Mouse (Mus musculus) c-Kit-negative CD71-positive TER-119-positive erythroid progenitor cells, embryonic 14.5 days (primary cell): ENCODE measurements around the gene Gm49322.
"Not testable (repeated sequence)": the region's sequence is repeated elsewhere in the genome, so short reads cannot be mapped to it uniquely, and the experiment has no call there.

ENCODE experiments used
- DNase-seq: peaks from one replicate; pipeline ENCODE4 v3.0.0-alpha.2; 2013; ENCODE audit warnings: low read depth, low spot score

Gm49322 gene

DNA sequence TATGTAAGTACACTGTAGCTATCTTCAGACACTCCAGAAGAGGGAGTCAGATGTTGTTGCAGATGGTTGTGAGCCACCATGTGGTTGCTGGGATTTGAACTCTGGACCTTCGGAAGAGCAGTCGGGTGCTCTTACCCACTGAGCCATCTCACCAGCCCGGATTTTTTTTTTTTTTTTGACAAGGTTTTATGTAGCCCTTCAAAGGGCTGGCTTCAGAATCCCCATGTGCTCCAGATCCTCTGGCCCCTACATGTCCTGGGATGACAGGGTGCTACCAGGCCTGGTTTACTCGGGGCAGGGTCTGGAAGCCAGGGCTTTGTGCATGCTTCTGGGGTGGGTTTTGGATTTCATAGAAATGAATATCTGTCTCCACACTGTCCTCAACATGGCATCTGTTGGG, at the start of gene Gm49322:
Gene Gm49322, plus strand, starts transcription at position 301 of the 400 bp plus-strand sequence.
- not testable (repeated sequence) for DNase-seq

DNA sequence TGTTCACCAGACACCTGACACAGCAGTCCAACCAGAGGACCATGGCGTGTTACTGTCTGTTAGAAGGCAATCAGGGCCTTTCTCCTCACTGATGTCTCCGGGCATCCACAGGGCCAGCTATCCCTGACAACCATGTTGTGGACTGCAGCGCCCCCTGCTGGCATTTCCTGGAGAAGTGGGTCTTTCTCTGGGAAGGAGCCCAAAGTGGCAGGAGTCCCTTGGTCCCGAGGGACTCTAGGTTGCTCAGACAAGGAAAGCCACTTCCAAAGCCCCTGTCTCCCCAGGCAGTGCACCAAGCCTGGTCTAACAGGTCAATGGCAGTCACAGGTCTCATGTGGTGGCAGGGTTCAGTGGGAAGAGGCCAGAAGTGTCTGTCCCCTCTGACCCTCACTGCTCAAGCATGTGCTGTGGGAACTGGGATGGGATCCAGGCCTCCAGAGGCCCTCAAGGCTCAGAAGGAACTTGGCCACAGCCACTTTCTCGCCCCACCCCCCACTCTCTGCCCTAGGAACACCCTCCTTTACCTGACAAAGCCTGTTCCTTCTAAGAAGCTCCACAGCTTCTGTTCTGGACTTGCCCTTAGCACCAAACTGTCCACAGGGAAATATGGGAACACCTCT, 48.4 kb upstream of the Gm49322 start:
- peak; percentile 75 for DNase-seq

DNA sequence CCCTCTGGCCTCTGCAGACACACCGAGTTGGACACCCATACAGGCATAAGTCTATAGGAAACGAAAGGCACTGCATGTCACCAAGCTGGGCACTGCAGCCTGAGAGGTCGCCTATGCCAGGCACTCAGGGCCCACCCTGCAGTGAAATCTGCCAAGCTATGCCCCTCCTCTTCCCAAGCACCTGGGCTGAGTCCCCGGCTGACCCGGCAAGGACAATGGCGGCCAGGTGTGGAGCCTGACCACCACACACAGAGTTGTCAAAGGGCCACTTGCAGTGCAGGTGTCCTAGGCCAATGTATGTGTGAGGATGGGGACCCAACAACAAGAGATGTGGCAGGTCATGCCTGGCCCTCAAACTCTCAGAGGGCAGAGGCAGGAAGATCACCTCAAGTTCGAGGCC, 46.4 kb upstream of the Gm49322 start:
- no peak for DNase-seq

DNA sequence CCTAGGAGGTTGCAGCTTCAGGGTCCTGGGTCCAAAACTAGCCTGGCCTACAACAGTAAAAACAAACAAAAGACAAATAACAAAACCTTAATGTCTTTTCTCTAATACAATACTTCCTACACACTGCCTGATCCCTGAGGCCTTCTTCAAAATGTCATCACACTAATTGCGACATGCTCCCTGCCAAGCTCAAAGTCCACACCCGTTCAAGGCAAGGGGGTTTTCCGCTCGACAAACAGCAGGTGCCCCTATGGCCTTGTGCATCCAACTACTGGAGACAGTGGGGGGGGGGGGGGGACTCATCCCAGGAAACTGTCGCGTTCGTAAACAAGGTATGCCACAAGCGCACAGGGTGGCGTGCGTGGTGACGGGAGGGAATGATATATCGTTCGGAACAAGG, 45.2 kb upstream of the Gm49322 start:
- no peak for DNase-seq

DNA sequence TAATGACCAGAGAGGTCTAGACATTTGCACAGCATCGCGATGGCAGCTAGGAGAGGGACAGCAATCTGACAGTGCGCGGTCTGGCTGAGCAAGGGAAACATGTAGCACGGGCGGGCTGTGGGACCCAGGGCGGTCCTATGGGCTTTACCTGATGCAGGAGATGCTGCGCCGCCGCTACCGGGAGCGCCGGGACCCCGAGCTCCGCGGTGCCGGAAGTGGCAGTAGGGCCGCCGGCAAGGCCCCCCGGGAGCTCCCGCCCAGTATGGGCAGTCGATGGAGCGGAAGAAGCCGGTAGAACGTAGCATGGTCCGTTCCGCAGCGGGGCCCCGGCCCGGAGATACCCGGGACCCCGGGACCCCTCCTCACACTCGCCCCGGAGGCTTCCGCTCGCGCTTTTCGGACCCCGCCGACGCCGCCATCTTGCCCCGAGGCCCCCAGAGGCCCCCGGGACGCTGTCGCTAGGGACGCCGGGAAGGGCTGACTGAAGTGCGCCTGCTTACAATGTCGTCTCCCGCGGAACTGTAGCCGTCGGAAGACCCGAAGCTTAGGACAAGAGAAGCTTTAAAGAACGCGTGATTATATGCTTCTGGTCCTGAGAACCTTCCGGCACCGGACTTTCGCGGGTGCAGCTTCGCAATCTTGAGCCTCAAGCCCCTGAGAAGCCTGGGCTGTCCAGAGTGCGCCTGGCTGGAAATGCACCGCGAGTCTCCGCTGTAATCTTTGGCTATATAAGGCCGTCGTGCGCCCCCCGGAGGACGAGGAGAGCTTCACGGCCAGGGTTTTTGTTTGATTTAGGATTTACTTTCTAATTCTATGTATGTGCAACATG, 44.5 kb upstream of the Gm49322 start, which contains the start of gene Rexo1:
Gene Rexo1, minus strand, starts transcription at position 445 of the 829 bp plus-strand sequence.
- peak; percentile 91 for DNase-seq

DNA sequence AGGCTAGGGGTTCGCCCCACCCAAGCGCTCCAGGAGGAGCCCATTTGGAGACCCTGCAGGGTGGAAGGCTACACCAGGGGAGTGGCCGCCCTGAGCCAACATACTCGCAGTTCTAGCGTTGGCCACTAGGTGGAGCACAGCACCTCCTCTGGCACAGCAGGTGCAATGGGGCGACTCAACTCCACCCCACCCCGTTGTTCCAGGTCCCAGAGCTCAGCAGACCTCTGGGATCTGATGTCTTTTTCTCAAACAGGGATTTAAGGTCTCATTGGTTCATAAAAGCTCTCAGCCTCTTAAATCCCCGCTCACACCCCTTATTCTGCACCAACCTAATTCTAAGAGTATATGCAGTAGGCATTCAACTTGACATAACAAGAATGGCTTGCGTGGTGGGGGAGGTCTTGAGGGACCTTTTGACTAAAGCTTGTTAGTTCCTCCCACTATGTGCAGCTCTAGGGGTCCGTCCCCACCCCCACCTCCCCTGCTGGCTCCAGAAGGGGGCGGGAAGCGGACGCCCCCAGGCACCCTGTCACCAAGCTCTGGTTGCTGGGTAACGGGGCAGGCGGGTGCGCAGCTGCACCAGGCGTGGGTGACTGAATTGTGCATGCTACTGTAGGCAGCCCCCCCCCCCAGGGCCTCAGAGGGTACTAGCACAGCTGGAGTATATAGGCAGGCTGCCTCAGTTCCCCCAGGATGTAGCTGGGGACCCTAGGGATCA, 39.3 kb upstream of the Gm49322 start:
- peak; percentile 75 for DNase-seq

DNA sequence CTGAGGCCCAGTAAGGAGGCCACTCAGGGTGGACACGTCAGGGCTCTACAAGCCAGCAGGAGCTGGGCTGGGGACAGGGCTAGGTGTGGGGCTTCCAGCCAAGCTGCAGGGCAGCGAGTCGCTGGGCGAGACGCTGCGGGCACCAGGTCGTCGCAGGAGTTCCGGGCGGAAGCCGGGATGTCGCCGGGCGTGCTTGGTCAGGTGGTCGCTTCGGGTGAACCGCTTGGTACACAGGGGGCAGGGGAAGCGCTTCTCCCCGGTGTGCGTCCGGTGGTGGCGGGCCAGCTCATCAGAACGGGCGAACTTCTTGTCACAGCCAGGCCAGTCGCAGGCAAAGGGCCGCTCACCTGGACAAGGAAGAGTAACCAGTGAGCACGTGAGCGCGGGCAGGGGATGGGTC, 36.9 kb upstream of the Gm49322 start:
- no peak for DNase-seq

DNA sequence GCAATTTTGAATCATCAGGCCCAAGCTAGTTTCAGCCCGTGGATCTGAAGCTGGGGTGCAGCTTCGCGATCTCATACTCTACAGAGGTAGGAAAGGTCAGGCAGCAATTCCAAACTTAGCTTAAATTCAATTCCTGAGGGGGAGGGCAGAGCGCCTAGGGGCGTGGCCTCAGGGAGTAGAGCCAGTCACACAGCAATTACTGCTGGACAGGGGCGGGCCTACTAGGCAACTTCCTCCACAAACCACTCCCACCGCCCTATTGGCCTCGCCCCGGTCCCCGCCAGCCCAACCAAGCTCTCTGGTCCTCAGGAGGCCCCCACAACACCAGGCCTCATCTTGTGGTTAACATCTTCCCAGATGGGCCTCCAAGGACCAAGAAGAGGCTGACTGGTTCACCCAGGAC, 36.2 kb upstream of the Gm49322 start:
- peak; percentile 84 for DNase-seq

DNA sequence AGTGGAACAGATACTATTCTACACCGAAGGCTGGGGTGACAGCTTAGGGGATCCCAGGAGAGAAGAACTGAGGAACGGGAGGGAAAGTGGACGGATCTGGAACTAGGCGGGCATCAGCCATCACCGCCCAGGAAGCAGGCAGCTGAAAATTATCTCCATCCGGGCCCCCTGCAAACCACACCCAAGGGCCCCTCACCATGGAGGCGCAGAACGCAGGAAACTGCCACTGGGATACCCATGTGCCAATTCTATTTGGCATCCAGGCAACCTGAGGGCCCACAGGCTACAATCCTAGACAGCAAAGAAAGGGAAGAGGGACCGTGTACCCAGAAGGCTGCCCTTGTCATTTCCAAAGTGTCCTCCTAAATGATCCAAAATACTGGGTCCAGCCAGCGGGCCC, 35.4 kb upstream of the Gm49322 start:
- no peak for DNase-seq

DNA sequence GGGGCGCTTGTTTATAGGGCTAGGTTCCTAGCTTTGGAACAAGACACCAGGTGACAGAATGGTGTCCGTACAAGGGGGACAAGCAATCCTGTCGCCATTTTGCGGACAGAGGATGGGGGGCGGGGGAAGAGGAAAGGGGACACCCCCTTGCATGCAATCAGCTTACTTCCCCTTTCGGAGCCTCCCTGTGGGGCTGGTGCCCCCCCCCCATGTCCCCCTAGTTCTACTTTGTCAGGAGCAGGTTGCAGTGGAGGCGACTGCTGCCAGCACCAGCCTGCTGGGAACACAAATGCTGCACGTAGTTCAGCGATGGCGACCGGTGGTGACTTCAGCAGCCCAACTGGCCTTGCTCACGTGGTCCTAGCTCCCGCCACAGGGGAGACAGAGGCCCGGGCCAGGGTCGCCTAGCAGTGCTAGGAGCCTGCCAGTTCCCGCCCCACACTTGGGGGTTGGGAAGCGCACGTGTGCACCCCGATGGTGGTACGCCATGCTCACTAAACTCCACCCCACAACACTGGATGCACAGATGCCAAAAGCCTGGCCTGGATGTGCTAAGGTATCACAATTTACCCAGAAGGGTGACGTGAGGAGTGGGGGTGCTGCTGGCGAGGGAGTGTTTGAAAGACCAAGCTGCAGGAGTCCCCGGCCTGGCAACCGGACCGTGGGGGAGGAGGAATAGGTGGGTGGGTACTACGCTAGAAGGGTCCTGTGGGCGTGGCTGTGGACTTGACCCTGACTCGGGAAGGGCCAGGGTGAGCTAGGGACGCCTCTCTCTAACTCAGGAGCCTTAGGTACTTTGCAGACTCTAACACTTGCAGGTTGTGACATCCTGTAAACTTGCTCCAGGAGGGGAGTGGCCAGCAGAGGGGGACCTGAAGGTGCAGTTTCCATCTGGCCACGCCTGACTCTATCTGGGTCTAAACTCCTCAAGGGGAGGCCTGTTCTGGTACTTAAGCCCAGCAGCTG, 34.7 kb upstream of the Gm49322 start:
- DNase-seq, result no peak

DNA sequence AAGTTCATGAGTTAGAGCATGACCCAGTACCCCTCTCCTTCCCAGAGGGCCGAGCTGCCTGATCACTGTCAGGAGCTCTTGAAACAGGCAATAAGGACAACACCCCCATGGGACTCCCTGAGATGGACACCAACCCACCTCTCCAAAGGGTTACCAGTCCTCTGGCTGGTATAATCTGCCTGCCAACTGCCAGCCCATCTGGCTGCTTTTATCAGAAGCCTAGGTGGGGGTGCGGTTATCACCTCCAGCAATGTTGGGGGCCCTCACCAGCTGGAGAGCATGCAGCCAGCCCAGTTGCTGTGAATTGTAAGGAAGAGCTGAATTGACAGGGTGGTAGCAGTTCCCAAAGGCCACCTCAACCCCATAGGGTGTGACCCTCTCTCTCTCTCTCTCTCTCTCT, 33.3 kb upstream of the Gm49322 start:
- no peak for DNase-seq

DNA sequence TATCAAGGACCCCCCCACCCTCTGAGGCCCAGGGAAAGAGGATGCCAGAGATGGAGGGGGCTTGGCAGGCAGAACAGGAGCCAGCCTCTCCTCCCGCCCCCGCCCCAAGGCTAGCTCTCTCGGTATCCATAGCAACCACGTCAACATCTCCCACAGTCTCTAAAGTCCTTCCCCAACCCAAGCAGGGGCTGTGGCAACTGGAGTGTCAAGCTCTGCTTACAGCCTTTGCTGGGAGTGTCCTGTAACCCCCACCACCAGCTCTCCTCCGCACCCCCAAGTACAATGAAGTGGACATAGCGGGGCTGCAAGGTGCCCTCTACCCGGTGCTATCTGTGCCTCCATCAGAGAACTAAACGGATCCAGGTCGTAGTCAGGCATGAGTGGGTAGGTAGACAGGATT, 31.9 kb upstream of the Gm49322 start:
- no peak for DNase-seq

DNA sequence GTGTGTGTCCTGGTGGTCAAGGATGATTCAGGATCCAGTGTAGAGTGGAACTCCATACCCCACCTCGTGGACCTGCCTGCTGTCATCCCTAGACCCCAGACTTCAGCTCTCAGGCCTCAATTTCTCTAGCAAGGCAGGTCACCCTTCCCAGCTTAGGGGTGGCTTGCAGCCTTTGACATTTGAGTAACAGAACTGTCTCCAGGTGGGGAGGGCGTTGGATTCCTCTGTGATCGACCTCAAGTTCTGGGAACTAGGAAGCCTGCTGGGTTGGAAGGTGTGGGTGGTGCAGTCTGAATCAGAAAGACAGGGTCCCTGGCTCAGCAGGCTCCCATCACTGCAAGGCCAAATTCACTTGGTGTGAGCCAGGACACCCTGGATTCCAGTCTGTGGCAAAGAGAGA, 30.9 kb upstream of the Gm49322 start:
- no peak for DNase-seq

DNA sequence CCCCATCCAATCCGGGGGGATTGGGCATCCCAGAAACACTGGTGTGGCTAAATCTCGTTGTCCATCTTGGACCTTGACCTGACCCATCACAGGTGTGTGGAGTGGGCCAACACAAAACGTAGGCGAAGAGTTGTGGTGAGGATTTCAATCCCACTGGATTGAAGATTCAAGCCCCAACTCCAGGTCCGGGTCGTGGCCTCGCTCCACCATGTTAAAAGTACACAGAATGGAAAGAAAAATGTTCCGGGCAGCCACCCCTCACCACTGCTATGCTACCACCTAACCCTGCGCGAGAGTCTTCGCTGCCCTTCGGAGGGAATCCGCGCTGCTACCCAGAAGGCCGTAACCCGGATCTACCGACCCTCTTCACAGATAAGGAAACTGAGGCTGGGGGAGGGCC, 29.9 kb upstream of the Gm49322 start:
- DNase-seq, result no peak

DNA sequence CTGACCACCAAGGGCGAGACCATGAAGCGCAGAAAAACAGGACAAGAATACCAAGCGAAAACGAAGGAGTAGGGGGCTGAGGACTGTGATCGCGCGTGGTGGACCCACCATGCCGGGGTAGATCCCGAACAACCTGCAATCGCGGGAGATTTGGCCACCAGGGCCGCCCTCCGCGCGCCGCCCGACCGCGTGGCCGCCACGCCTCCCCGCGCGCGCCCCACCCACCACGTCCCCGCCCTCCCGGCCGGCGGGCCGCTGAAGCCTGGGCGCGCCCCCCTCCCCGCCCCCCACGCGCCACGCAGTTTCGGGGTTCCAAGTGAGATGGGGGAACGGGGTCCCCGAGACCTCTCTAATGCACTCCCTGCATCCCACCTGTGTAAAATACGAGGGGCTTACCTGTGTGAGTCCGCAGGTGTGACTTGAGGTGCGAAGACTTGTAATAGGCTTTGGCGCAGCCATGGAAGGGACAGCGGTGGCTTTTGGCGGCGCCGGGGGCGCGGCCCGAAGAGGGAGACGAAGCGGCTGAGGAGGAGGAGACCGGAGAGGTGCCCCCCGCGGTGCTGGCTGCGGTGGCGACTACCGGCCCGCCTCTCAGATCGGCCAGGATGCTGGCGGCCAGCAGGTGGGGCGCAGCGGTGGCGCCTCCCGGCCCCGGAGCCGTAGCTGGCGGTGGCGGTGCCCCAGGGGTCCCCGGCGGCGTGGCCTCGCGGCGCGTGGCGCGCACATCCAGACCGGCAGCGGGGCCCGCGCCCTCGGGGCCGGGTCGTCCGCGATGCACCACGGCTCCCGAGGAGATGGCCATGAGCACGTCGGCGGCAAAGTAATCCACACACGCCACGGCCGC, 29.2 kb upstream of the Gm49322 start:
- no peak for DNase-seq

DNA sequence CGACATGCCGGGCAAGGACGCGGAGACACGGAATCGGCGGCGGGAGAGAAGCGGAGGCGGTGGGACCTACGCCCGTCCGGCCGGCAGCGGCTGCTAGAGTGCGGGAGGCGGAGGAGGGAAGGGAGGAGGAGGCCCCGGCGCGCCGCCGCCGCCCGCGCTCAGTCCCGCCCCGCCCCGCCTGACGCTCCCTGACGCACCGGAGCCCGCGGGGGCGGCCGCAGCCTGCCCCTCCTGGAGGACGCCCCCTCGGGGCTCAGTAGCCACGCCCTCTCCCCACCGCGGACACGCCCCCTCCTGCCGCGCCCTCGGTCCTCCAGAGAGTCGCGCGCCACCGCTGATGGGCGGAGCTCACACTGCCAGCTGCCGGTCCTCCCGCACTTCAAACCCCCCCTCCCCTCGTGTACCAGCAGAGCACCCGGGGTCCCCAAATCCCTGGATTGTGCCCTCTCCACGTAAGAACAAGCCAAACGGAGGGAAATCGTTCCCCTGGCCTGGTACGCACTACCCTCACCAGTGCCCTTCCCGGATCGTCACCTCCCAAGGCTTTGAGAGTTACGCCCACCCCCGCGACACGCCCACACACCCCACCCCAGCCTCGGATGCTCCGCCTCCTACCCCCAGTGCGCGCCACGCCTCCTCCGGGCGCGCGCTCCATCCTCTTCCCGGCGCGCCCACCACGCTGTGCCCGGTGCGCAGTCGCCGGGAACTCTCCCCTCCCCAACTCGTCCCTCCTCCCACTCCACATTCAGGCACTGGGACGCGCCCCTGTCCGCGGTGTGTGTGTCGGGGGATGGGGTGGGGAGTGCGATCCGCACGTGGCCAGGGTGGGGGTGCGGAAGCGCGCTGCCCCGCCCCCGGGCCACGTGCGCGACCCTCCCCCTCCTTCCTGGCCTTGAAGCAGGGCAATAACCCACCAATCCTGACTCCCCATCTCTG, 28.4 kb upstream of the Gm49322 start, which contains the start of gene Klf16:
Gene Klf16, minus strand, starts transcription at position 127 of the 936 bp plus-strand sequence.
- peak; percentile 96 for DNase-seq

DNA sequence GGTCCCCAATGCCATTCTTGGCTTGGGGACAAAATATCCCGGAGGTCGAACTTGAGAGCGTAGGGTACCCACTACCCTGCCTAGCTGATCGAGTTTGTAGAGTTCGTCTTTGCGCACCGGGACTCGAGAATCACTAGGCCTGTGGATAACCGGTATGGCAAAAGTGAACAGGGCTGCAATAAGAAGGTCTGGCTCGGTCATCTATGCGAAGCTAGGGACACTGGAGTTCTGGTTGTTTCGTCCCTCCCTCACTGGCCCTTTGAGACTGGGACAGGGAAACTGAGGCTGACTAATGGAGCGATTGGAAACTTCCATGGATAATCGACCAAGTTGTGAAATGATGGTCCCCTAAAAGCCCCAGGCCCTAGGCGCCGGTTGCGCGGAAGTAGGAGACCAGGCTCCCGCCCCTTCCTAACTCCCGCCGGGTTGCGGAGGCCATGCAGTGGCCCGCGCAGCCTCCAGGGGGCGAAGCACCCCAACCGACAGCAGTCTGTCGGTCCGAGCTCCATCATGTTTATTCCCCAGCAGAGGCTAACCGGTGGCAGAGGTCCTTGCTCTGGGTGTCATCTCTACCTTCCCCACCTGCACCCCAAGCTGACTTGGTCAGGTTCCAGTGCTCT, 27.6 kb upstream of the Gm49322 start:
- peak; percentile 78 for DNase-seq

DNA sequence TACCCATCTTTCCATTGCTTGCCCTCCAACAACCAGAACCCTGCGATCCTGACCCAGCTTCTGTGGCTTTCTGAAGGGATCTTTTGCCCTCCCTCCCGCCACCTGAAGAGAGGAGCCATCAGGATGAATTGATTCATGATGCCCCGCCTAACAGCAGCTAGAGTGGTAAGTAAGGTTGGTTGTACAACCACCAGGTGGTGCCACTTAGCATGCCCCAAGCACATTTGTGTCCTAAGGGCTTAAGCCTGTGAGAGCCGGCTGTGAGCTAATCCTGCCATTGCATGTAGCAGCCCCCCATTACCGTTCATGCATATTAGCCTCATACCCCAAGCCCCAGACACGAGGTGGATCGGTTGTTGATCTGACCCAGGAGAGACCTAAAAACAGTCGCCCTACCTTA, 26.9 kb upstream of the Gm49322 start:
- DNase-seq, result peak; percentile 83

DNA sequence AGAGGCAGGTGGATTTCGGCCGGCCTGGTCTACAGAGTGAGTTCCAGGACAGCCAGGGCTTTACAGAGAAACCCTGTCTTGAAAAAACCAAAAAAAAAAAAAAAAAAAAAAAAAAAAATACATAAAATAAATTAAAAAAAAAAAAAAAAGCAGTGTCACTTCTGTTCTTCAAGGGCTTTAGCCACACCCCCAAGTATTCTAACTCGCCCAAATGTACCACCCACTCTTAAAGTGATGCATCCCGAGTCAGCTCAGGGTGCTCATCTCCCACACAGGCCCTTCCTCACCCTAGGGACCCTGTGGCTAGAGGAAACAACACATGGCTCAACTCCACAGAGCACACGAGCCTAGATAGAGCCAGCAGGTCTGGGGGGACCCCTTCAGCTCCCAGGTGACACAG, 22.8 kb upstream of the Gm49322 start:
- DNase-seq, result no peak
